19 mouse cellular contexts compared by ENCODE assay signal in genomic region chr6:122318726-122319125, GRCm38 (mm10). TPM values are rescaled to one million over a fixed set of nuclear protein-coding genes. Genes with fewer than 3 reads are reported as not detected.
"Had no signal": no experiment of that assay in that cellular context is flagged by ENCODE, and none has a peak within 500 bp of the region (broad histone marks: within the 10 kb centered on the region; RNA-seq: fewer than 3 reads in every experiment).

No protein-coding gene starts in this region.

- H3K4me1 ChIP-seq: lung, embryonic 15.5 days; megakaryocyte, embryonic 14.5 days; midbrain, embryonic 12.5 days; neural tube, embryonic 12.5 days; stomach, embryonic 15.5 days had no signal

- H3K27ac ChIP-seq: lung, embryonic 15.5 days; macrophage; midbrain, embryonic 12.5 days; neural tube, embryonic 12.5 days; stomach, embryonic 15.5 days; stomach, postnatal 0 days had no signal

- H3K27me3 ChIP-seq: lung, embryonic 15.5 days; megakaryocyte, embryonic 14.5 days; midbrain, embryonic 12.5 days; neural tube, embryonic 12.5 days; stomach, embryonic 15.5 days had no signal

- H3K4me2 ChIP-seq: lung, embryonic 15.5 days; midbrain, embryonic 12.5 days; neural tube, embryonic 12.5 days; stomach, embryonic 15.5 days had no signal

- H3K9me3 ChIP-seq: lung, embryonic 15.5 days; megakaryocyte, embryonic 14.5 days; midbrain, embryonic 12.5 days; neural tube, embryonic 12.5 days; stomach, embryonic 15.5 days had no signal

- H3K4me3 ChIP-seq: lung, embryonic 15.5 days; megakaryocyte, embryonic 14.5 days; midbrain, embryonic 12.5 days; neural tube, embryonic 12.5 days; stomach, embryonic 15.5 days had no signal

- H3K9ac ChIP-seq: liver, postnatal 0 days; lung, embryonic 15.5 days; midbrain, embryonic 12.5 days; neural tube, embryonic 12.5 days; stomach, embryonic 15.5 days had no signal

- DNase-seq: liver, postnatal 0 days; lung, adult 2 months; lung, postnatal 14 days; lung, postnatal 36 days; midbrain, embryonic 14.5 days; right cerebral cortex, postnatal 14 days; thymus, adult 2 months; thymus, postnatal 25 days; thymus, postnatal 4 days had no signal

- ATAC-seq: liver, postnatal 0 days; lung, postnatal 0 days had no signal

RNA-seq across cellular contexts. Expression of gene Klrg1, which starts 36.0 kb away (rescaled TPM):
- total RNA-seq: megakaryocyte progenitor cell, adult 5-6 weeks; neutrophil, adult 5-6 weeks had no signal
- polyA plus RNA-seq: liver, postnatal 0 days; lung, embryonic 15.5 days; lung, postnatal 0 days; macrophage; stomach, embryonic 15.5 days had no signal
